Mouse (Mus musculus) lung, embryonic 14.5 days (tissue): ENCODE data around the gene Trim39. TPM values are rescaled to one million over a fixed set of nuclear protein-coding genes. Genes with fewer than 3 reads are reported as not detected.

ENCODE experiments used
- ATAC-seq: fragments of 200-750 bp; cut with Nextera tagmentation; 2 replicates; pipeline ENCODE4 v1.8.0; 2017; ENCODE audit warnings: mild to moderate bottlenecking, moderate TSS enrichment, moderate library complexity; ENCODE audit not compliant: insufficient read depth
- DNase-seq: peaks from one replicate; pipeline ENCODE4 v3.0.0-alpha.2; 2015
- H3K27ac ChIP-seq: fragments of 300-500 bp; sonication (generic); 2 replicates; pipeline ENCODE4 v1.5.1; 2014; ENCODE audit warnings: low read depth, mild to moderate bottlenecking, moderate library complexity
- H3K27me3 ChIP-seq: fragments of 300-500 bp; sonication (generic); 2 replicates; pipeline ENCODE4 v1.6.1; 2014; ENCODE audit warnings: low read length, control low read depth; ENCODE audit not compliant: insufficient read depth
- H3K36me3 ChIP-seq: fragments of 300-500 bp; sonication (generic); 2 replicates; pipeline ENCODE4 v1.6.1; 2014; ENCODE audit warnings: control low read depth; ENCODE audit not compliant: insufficient read depth
- H3K4me1 ChIP-seq: fragments of 300-500 bp; sonication (generic); 2 replicates; pipeline ENCODE4 v1.6.1; 2014; ENCODE audit warnings: antibody characterized with exemption, control low read depth; ENCODE audit not compliant: insufficient read depth
- H3K4me2 ChIP-seq: fragments of 300-500 bp; sonication (generic); 2 replicates; pipeline ENCODE4 v1.6.1; 2014; ENCODE audit warnings: mild to moderate bottlenecking
- H3K4me3 ChIP-seq: fragments of 300-500 bp; sonication (generic); 2 replicates; pipeline ENCODE4 v1.5.1; 2014; ENCODE audit warnings: low read depth, low read length
- H3K9ac ChIP-seq: fragments of 300-500 bp; sonication (generic); 2 replicates; pipeline ENCODE4 v1.6.1; 2014
- H3K9me3 ChIP-seq: fragments of 300-500 bp; sonication (generic); 2 replicates; pipeline ENCODE4 v1.6.1; 2016; ENCODE audit warnings: low read depth, low read length, control low read depth
- CTCF ChIP-seq: IDR thresholded peaks from 2 replicates; pipeline ENCODE4 v1.5.1; 2016; ENCODE audit warnings: antibody characterized with exemption, low read depth
- WGBS: fragments of 180-500 bp; shearing (Covaris S2); extraction: QIAGEN DNeasy Blood & Tissue Kit; methylation state at CpG from one replicate; pipeline ENCODE4 v1.1.7; 2014; 5-methylcytosine and 5-hydroxymethylcytosine counted together
- polyA plus RNA-seq: library from polyadenylated mRNA; unstranded; fragments of >200 nt; fragmentation: Nextera tagmentation; extraction: Ambion mirVana; gene quantifications from 2 replicates; pipeline ENCODE4 v1.2.1, GENCODE M21; 2014

Trim39 gene
- polyA plus RNA-seq, 1 experiment from 2014 or later, result 15.9 TPM

DNA sequence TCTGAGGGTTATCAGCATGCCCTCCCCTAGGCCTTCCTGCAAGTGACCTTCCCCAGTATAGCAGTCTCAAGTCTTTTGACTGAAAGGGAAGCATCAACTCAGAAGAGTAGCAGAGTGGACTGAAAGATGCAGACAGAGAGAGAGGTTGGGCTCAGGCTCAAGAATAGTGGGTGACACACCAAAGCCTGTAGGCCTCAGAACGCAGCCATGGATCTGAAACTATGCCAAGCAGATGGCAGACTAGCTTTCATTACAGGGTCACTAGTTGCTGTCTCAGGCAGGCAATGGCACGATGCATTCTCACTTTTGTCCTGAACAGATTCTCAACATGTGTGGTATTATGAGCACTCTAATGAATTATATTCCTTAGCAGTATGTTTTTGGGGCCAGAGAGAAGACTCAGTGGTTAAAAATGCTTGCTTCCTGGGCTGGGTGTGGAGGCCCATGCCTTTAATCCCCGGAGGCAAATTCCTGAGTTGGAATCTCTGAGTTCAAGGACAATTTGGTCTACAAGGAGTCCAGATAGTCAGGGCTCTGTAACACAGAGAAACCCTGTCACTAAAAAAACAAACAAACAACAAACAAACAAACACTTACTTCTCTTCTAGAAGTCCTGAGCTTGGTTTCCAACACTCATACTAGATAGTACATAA is 7.6 kb downstream of the Trim39 start:
- Histone ChIP-seq H3K27ac (no peak overlapping the region), H3K4me3 (no peak overlapping the region), H3K27me3 (no peaks in the 10 kb centered on the region), H3K4me2 (no peak overlapping the region), H3K4me1 (no peaks in the 10 kb centered on the region), H3K36me3 (peaks cover 81% of the 10 kb centered on the region), H3K9ac (no peak overlapping the region), H3K9me3 (no peaks in the 10 kb centered on the region)
- TF ChIP-seq CTCF, result no peak
- ATAC-seq (no peak), DNase-seq (no peak)
- WGBS, result 91% methylated on average over 3 of the region's 3 CpGs

DNA sequence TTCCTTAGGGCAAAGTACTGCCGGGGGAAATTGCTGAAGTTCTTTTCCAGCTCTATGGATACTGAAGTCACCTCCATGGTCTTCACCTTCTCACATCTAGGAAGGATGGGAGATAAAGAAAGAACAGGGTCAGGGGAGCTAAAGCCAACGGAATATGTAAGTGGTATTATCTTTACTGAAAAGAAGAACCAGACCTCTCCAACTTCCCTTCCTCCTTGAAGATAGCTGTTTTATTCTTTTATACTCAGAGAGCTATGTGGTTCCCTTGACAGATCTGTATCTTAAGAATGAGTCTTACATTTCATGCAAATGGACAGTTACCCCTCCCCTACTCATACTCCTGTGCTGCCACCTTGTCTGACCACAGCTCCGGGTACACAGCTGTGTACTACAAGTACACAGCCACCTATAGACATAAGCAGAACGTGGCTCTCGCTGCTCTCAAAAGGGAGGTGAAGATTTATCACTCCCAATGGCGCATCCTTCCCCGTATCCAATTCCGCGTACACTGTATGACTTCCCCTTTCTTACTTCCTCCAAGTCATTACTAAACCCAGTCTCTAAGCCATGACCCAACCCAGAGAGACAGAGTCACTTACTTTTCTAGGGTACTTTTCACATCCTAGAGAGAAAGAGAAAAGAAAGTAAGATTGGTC is 10.4 kb downstream of the Trim39 start:
- 86% methylated on average over 9 of the region's 9 CpGs for WGBS
- peaks cover 75% of the 10 kb centered on the region for H3K36me3 ChIP-seq
- ATAC-seq, result no peak

DNA sequence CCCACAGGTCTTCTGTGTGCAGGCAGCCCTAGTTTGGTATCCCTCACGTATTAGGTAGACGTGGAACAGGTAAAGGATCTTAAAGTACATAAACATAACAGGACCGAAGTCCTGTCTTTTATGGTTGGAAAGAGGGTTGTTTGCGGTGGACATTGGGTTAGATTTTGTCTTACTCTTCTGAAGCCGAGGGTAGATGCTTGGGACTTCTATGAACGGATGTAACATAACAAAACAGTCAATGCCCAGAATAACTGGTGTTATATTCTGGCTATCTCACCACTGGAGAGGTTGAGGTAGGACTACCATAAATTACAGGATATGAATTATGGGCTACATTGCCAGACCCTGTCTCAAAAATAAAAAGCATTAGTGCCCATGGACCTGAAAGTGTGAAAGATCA is 14.1 kb downstream of the Trim39 start, which contains the start of gene Rpp21:
Gene Rpp21 (minus strand): TSS at position 101 of the 400 bp plus-strand sequence.
- H3K27ac ChIP-seq, result peak within 1 kb of the TSS; percentile 84
- DNase-seq (no peak), ATAC-seq (no peak)
- no peak for TF ChIP-seq CTCF
- H3K9ac ChIP-seq, result peak within 1 kb of the TSS; percentile 77
- no peaks in the 10 kb centered on the region for H3K27me3 ChIP-seq
- H3K36me3 ChIP-seq, result peaks cover 57% of the 10 kb centered on the region
- no peaks in the 10 kb centered on the region for H3K9me3 ChIP-seq
- no peaks in the 10 kb centered on the region for H3K4me1 ChIP-seq
- H3K4me2 ChIP-seq, result peak within 1 kb of the TSS; percentile 61
- 42% methylated on average over 6 of the region's 6 CpGs for WGBS
- peak within 1 kb of the TSS; percentile 70 for H3K4me3 ChIP-seq

More for the DNA sequence above, 10.4 kb downstream of the Trim39 start:
- Histone ChIP-seq H3K9me3 (no peaks in the 10 kb centered on the region), H3K27ac (no peak overlapping the region), H3K27me3 (no peaks in the 10 kb centered on the region), H3K9ac (no peak overlapping the region), H3K4me3 (no peak overlapping the region), H3K4me2 (no peak overlapping the region), H3K4me1 (no peaks in the 10 kb centered on the region)
- no peak for TF ChIP-seq CTCF
- no peak for DNase-seq

GRCm38 (mm10) chr17:36257241-36257947 is 14.7 kb downstream of the Trim39 start:
- DNase-seq, result peak; percentile 85
- Histone ChIP-seq H3K27ac (peak overlapping the region; percentile 84), H3K36me3 (peaks cover 53% of the 10 kb centered on the region), H3K27me3 (no peaks in the 10 kb centered on the region), H3K9ac (peak overlapping the region; percentile 77), H3K4me2 (peak overlapping the region; percentile 61), H3K4me1 (0 out of 2 replicates have a peak, but pooled peaks cover 2% of the 10 kb centered on the region), H3K4me3 (peak overlapping the region; percentile 70), H3K9me3 (no peaks in the 10 kb centered on the region)
- WGBS, result under 1% methylated on average over 37 of the region's 37 CpGs
- ATAC-seq, result peak; percentile 96
- peak; percentile 72 for TF ChIP-seq CTCF

- Histone ChIP-seq H3K4me1 (0 out of 2 replicates have a peak, but pooled peaks cover 2% of the 10 kb centered on the region), H3K4me3 (no peak overlapping the region), H3K36me3 (0 out of 2 replicates have a peak, but pooled peaks cover 14% of the 10 kb centered on the region), H3K9me3 (no peaks in the 10 kb centered on the region), H3K9ac (no peak overlapping the region), H3K4me2 (peak overlapping the region; percentile 67; the same call in 1 of the 2 replicates), H3K27ac (peak overlapping the region; percentile 55), H3K27me3 (peaks cover 13% of the 10 kb centered on the region; the same call in 1 of the 2 replicates)
- no peak for TF ChIP-seq CTCF
- ATAC-seq (no peak), DNase-seq (peak; percentile 68)
- WGBS, result 34% methylated on average over 6 of the region's 6 CpGs
Observed at GRCm38 (mm10) chr17:36253087-36253600, 18.9 kb downstream of the Trim39 start.

DNA sequence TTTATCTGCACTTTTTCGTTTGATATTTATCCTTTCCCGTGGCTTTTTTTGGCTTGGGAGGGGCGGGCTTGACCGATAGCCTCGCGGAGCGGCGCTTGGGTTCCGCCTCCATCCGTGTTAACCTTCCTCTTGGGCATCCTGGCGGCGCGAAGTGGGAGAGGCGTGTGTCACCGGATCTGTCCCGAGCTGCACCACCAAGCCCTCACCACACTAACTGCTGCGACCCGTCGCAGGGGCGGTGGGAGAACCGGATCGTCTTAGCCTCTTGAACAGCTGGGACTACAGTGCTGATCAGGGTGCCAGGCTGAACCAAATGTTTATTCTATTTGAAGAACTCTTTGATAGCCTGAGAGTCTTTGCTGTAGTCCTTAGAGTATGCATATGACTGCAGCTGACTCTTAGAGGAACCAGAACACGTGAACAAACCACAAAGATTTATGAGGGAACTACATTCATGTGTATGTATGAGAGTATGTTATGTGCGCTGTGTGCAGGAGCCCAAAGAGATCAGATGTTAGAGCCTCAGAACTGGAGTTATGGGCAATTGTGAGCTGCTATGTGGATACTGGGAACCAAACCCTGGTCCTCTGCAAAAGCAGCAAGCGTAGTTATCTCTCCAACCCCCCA is 19.7 kb downstream of the Trim39 start:
- no peaks in the 10 kb centered on the region for H3K9me3 ChIP-seq
- 0 out of 2 replicates have a peak, but pooled peaks cover 14% of the 10 kb centered on the region for H3K36me3 ChIP-seq
- H3K4me1 ChIP-seq, result 0 out of 2 replicates have a peak, but pooled peaks cover 2% of the 10 kb centered on the region
- peaks cover 13% of the 10 kb centered on the region; the same call in 1 of the 2 replicates for H3K27me3 ChIP-seq
- H3K27ac ChIP-seq, result peak overlapping the region; percentile 55
- H3K4me2 ChIP-seq, result peak overlapping the region; percentile 67
- H3K9ac ChIP-seq, result peak overlapping the region; percentile 23; the same call in 1 of the 2 replicates
- DNase-seq (peak; percentile 63), ATAC-seq (peak; percentile 69)
- peak overlapping the region; percentile 25 for H3K4me3 ChIP-seq
- WGBS, result 7% methylated on average over 25 of the region's 25 CpGs
- no peak; the same call in 1 of the 2 replicates for TF ChIP-seq CTCF
